Mouse (Mus musculus) heart, postnatal 36 days (tissue): Measurements from ENCODE around the gene Cplx2. TPM values are rescaled to one million over a fixed set of nuclear protein-coding genes. Genes with fewer than 3 reads are reported as not detected.

Experiments
- total RNA-seq, 2 experiments: library from RNA; stranded (reverse); gene quantifications; 2 replicates each; pipeline ENCODE4 v1.2.3; 2021

The Cplx2 gene
- total RNA-seq, 2 experiments from 2014 or later = 2.3 to 3.3 TPM

Other genes with a start within 250 kb of the Cplx2 start
- gene Hrh2, start 179.2 kb upstream of the Cplx2 start, total RNA-seq = under 1 TPM; 0.39 to 0.43 TPM
- gene Thoc3, start 97.5 kb downstream of the Cplx2 start, total RNA-seq = 10 to 100 TPM; 18.7 to 21.4 TPM
- gene Simc1, start 132.4 kb downstream of the Cplx2 start, total RNA-seq = 1 to 10 TPM; 1.3 to 2.1 TPM
- gene 4833439L19Rik, start 194.1 kb downstream of the Cplx2 start, total RNA-seq = 10 to 100 TPM; 91.5 TPM
- 1 to 10 TPM; 6.8 to 7.3 TPM for gene Arl10, start 203.7 kb downstream of the Cplx2 start, total RNA-seq
- gene Nop16, start 218.7 kb downstream of the Cplx2 start, total RNA-seq = 10 to 100 TPM; 16.5 to 17.3 TPM
- 100 to 1,000 TPM; 194 to 196 TPM for gene Higd2a, start 218.9 kb downstream of the Cplx2 start, total RNA-seq
- 100 to 1,000 TPM in 1 of 2 experiments, 10 to 100 TPM in 1; 97.1 to 104 TPM for gene Cltb, start 240.0 kb downstream of the Cplx2 start, total RNA-seq